25 mouse cellular contexts compared by ENCODE assay signal in genomic region chr4:62439793-62440192, GRCm38 (mm10). TPM values are rescaled to one million over a fixed set of nuclear protein-coding genes. Genes with fewer than 3 reads are reported as not detected.
"Had no signal": no experiment of that assay in that cellular context is flagged by ENCODE, and none has a peak within 500 bp of the region (broad histone marks: within the 10 kb centered on the region; RNA-seq: fewer than 3 reads in every experiment).

No protein-coding gene starts in this region.

- H3K36me3 ChIP-seq: midbrain, embryonic 10.5 days; midbrain, embryonic 12.5 days; neural tube, embryonic 13.5 days; neural tube, embryonic 15.5 days had no signal

- H3K4me1 ChIP-seq: midbrain, embryonic 10.5 days; midbrain, embryonic 12.5 days; neural tube, embryonic 13.5 days; neural tube, embryonic 15.5 days had no signal

- H3K27me3 ChIP-seq: midbrain, embryonic 12.5 days; neural tube, embryonic 13.5 days; neural tube, embryonic 15.5 days had no signal

- DNase-seq: lung, adult 18-20 months; lung, embryonic 14.5 days; lung, postnatal 14 days; lung, postnatal 36 days; midbrain, embryonic 14.5 days; retina, postnatal 1 day; right cerebral cortex, adult 18-20 months; right cerebral cortex, postnatal 25 days; right cerebral cortex, postnatal 4 days; spleen, adult 18-20 months; thymus, adult 2 months; thymus, postnatal 25 days; thymus, postnatal 4 days had no signal

- ATAC-seq: midbrain, embryonic 16.5 days had no signal

- H3K4me3 ChIP-seq: midbrain, embryonic 10.5 days; midbrain, embryonic 12.5 days; myocyte; neural tube, embryonic 13.5 days; neural tube, embryonic 15.5 days had no signal

- H3K27ac ChIP-seq: macrophage; midbrain, embryonic 10.5 days; midbrain, embryonic 12.5 days; neural tube, embryonic 13.5 days; neural tube, embryonic 15.5 days had no signal

RNA-seq across cellular contexts. Expression of gene Rnf183, which starts 4.7 kb away (rescaled TPM):
- total RNA-seq: megakaryocyte, adult 5-6 weeks; megakaryocyte-erythroid progenitor cell, adult 5-6 weeks had no signal
- polyA plus RNA-seq: liver, embryonic 16.5 days; lung, embryonic 14.5 days; macrophage; midbrain, embryonic 10.5 days; midbrain, embryonic 14.5 days; myocyte; neural tube, embryonic 11.5 days; stomach, embryonic 14.5 days had no signal

RNA-seq across cellular contexts. Expression of gene Wdr31, which starts 30.9 kb away (rescaled TPM):
- total RNA-seq: megakaryocyte, adult 5-6 weeks had no signal
